Mouse (Mus musculus) thymus, postnatal 4 days (tissue): Measurements from ENCODE around the gene Hoxc6.

Experiments used
- DNase-seq: peaks from one replicate; pipeline ENCODE4 v3.0.0; 2021

The Hoxc6 gene

DNA sequence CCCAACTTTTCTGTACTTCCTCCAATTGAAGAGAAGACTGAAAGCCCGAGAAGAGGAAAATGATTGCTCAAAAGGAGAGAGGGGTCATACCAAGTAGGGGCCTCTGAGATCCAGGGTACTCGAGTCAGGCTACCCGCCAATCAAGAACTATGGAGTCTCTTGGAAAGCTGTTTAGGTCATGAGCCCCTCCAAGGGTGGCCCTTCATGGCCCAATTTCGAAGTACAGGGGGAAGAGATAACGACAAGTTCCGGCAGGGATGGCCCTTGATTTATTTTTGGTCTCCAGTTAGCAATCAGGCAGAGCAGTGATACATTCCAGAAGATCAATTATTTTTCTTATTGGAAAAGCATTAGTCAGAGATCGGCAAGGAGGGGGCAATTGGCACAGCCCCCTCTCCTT is 6.3 kb upstream of the Hoxc6 start:
- no peak for DNase-seq

DNA sequence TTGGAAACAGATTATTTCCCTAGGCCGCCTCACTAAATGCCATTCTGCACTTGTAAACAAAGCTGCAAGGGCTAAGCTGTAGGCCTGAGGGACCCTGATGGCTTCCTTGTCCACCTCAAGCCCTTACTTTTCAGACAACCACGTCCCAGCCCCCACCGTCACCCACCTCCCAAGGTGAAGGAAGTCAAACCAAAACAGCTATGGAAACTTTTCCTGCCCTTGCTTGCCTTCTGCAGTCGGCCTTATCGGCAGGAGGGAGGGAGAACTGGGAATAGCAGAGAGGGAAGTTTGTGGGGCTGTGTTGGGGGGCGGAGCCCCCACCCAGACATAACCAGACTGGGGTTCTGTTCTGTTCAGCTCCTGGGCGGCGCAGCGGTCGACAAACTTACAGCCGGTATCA is 5.9 kb upstream of the Hoxc6 start:
- DNase-seq: no peak

DNA sequence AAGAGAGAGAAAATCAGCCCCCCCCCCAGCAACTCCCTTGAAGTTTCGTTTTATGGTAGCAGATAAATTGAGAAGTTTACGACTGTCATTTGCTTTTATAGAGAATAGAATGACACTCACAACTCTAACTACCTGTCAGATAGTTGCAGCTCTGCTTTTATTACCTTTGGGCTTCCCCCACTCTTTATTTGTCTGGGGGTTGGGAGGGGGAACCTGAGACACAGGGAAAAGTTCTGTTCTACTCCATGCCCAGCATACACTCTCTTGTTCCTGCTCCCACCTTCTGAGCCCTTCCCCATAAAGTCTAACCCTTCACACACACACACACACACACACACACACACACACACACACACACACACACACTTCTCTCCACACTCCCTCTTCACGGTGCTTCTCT is 5.2 kb upstream of the Hoxc6 start:
- no peak for DNase-seq

DNA sequence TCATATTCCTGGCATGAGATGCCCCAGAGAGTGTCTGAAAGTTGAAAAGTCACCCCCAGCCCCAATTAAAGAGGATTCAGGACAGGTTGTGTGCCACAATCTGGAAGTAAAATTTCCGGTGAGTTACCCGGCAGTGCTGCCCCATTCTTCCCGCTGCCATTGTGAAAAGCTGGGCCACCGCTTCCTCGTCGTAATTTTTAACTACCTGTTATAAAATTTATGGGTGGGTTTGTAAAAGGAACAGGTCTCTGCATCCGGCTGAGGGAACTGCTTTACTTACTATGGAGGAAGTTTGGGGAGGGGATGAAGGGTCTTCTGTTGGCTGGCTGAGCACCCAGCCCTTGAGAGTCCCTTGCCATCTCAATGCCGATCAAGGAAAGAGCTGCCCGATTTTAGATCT is 1.5 kb upstream of the Hoxc6 start:
- DNase-seq: no peak

DNA sequence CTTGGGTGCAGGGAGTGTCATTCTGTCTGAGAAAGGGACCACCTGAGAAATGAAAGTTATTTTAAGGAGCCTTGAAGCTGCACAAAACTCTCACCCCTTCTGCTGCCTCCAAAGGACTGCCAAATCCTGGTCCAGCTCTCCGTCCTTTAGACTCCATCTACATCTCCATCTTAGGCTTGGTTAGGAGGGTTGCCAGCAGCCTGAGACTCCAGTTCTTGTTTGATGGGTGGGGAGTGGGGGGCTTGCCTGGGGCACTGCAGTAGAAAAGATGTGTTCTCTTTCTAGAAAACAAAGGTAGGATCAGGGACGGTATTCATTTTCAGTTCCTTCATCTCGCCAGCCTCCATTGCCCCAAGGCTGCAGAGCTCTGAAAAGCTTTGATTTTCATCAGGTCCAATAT is 626 bp upstream of the Hoxc6 start:
- DNase-seq: no peak

DNA sequence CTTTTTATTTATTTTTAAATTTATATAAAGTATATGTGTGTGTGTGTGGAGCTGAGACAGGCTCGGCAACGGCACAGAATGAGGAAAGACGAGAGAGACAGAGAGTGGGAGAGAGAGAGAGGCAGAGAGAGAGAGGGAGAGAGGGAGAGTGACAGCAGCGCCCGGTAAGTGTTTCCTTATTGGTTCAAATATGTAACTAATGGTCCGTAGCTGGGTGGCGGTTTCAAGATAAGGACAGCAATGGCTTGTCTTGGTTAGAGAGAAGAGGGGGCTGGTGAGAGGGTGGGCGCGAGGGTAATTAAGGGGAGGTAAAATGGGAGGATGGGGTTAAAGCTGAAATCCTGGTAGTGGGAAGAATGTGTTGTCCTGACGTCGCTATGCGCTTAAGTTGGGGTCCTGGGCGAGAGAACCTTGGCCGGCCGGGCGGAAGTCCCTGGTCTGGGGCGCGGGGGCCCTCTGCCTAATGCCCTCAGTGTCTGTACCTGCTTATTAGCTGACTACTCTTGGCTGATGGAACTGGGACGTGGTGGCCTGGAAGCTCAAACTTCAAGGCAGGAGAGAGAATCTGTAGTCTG is 638 bp downstream of the Hoxc6 start:
- no peak for DNase-seq

DNA sequence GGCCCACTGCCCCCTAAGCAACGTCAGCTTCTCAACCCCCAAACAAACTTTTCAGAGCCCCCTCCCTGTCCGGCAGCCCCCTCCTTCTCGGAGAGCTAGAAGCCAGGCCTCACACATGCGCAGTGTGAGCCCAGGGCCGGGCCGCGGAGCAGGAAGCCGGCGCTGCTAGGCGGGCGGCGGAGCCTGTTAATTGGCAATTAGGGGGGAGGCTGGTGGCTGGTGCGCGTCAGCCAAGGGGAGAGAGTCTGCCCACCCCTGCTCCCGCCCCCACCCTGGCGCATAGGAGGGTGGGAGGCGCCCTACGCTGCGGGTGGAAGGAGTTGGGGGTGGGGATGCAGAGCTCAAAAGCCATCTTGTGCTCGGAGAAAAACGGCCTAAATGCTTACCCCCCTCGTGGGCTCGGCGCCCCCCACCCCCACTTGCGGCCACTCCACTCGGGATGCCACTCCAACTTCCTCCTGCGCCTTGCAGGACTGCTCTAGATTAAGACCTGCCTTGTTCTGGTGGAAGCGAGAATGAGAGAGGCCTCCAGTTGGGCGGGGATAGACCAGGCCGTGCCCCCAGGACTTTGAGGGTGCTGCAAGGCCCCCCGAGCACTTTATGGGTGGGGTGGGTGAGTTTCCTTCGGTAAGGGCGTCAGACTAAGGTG is 1.2 kb downstream of the Hoxc6 start:
- DNase-seq: peak; percentile 53

DNA sequence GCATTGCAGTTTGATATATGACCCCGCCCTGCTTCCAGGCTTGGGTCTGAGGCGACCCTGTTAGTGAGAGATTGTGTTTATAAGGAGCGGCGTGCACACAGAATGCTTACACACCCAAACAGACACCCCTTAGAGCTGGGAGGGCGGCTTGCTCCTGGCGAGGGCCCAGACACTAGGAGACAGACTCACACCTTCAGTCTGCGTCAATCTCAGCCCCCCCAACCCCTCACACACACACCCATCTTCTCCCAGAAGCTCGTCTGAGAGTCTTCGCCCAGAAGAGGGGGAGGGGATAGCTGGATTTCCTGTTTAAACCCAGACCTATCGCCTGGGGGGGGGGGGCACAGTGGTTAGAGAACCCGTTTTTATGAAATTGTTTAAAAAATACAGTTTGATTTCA is 1.9 kb downstream of the Hoxc6 start:
- no peak for DNase-seq

DNA sequence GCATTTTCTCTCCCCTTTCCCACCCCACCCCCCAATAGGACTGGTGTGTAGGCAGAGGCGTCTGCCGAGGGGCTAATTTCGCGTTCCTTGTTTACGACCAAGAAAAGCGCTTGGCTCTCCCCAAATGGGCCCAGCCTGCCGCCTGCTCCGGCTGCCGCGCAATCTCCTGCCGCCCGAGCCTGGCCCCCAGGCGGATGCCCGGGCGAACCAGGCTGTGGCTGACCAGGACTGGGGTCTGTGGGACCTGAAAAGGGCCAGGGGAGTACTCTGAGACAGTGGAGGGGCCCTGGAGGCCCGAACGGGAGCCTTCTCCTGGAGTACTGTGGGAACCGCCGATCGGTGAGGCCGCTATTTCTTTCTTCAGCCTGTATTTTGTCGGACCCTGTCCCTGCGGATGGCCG is 2.4 kb downstream of the Hoxc6 start:
- no peak for DNase-seq

DNA sequence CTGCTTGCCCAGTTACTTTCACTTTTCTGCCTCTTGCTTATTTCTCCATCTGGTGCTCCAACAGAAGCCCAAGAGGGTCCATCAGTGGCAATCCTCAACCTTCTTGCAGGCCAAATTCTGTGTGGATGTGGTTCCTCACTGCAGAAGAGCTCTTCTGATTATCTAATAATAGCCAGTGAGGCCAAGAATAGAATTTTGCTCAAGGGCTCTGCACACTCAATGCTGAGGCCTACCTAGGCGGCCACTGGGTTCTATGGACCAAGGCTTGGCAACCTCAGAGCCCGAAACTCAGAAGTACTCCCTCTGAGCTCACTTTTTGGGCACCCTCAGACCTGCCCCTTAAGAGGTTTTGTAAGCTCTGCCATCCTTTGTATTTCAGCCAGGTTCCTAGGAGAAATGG is 3.3 kb downstream of the Hoxc6 start:
- no peak for DNase-seq

DNA sequence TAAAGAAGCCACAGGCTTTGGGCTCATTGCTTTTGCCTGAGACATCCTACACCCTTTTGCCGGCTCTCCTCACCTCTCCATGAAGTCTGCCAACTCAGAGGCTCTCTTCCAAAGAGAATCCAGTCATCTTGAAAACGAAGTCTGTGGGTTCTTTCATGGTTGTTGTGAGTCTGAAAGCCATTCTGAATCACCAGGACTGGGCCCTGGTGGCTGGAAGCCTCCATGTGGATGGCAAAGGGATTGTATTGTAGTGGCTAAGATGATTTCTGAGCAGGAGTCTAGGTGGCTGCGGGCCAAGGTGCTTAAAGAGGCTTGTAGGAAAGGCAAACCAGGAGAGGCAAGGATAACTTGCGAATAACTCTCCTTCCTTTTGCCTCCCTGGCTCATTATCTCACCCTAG is 4.1 kb downstream of the Hoxc6 start:
- DNase-seq: no peak

DNA sequence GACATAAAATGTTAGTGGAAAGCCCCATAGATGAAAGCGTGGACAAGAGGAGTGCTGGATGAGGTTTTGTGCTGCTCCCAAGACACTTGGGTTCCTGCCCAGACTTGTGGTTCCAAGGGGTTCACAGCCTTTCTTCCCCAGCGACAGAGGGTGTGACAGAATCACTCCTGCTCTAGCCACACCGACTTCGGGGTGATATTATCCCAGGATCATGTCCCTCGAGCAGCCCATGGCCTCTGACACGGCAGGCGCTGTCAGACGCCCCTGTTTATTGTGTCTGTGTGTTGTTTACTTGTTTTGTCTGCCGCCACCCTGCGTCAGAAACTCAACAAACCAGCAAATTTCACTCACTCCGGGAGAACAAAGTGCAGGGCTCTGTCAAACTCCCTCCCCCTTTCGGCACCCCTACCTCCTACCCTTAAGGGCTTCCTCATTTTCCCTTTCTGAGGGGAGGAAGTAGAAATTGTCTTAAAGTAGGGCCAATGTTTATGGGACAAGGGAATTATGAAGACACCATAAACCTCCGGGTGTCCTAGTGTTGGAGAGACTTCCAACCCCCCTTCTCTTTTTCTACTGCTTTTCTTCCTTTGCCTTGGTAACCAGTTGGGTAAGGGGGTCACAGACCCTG is 4.9 kb downstream of the Hoxc6 start:
- DNase-seq: no peak

DNA sequence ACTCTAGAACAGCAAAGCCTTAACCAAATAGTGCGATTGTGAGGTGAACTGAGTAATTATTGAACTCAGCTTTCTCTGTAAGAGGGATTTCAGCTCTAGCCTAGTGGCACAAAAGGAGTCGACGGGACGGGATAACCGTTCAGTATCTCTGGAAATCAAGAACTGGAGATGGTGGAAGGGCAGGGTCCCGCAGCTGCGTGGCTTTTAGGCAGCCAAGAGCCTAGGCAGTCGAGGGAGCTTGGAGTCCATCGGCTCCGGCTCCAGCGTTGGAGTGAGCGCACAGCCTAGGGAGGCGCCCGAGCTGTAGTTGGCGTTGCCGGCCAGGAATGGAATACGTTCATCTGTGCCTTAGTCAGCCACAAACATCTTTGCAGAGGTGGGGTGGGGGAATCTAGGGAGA is 7.3 kb downstream of the Hoxc6 start:
- DNase-seq: no peak

DNA sequence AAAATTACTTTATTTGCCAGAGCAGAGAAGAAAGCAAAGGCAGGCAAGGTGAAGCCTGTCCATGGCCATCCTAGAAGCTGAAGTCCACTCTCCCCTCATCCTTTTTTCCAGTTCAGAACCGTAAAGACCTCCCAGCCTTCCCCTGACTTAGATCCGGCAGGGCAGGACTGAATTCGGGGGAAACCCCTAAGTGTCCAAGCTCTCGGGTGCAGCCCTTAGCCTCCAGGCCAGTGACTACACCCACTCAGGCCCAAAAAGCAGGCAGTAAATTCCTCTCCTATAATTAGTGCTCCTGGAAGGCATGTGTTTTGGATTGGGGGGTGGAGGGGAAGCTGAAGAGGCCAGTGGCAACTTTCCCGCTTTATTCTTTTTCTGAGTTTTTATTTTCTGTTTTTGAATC is 7.7 kb downstream of the Hoxc6 start:
- no peak for DNase-seq

DNA sequence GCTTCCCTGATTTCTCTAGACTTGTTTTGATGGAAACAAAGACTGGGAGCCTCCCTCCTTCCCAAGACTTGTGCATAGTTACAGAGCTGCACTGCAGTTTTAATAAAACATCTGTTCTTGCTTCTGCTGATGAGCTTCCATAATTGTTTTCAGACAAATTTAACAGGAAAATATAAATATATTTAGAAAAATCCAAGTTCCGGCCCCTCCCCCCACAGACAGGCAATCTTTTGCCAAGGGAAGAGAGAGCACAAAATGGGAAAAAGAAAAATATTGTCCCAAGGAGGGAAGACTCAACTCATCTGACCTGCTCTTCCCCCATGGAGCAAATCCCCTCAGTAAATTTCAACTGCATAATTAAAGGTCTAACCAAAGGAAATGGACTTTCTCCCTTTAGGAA is 8.3 kb downstream of the Hoxc6 start:
- DNase-seq: no peak

DNA sequence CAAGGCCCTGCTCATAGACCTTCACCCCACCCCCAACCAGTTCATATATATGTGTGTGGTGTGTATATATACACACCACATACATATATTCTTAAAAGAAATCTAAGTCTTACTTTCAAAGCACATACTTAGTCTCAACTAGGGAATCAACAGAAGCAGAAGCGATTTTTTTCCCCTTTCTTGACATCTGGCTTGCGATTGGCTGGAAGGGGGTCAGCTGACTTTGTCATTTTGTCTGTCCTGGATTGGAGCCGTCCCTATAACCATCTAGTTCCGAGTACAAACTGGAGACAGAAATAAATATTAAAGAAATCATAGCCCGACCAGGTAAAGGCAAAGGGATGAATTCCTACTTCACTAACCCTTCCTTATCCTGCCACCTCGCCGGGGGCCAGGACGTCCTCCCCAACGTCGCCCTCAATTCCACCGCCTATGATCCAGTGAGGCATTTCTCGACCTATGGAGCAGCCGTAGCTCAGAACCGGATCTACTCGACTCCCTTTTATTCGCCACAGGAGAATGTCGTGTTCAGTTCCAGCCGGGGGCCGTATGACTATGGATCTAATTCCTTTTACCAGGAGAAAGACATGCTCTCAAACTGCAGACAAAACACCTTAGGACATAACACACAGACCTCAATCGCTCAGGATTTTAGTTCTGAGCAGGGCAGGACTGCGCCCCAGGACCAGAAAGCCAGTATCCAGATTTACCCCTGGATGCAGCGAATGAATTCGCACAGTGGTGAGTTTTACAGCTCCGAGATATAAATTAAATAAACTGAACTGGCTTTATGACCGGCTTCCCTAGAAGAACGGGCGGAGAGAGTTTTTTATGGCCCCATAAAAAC is 11.4 kb downstream of the Hoxc6 start:
- no peak for DNase-seq

DNA sequence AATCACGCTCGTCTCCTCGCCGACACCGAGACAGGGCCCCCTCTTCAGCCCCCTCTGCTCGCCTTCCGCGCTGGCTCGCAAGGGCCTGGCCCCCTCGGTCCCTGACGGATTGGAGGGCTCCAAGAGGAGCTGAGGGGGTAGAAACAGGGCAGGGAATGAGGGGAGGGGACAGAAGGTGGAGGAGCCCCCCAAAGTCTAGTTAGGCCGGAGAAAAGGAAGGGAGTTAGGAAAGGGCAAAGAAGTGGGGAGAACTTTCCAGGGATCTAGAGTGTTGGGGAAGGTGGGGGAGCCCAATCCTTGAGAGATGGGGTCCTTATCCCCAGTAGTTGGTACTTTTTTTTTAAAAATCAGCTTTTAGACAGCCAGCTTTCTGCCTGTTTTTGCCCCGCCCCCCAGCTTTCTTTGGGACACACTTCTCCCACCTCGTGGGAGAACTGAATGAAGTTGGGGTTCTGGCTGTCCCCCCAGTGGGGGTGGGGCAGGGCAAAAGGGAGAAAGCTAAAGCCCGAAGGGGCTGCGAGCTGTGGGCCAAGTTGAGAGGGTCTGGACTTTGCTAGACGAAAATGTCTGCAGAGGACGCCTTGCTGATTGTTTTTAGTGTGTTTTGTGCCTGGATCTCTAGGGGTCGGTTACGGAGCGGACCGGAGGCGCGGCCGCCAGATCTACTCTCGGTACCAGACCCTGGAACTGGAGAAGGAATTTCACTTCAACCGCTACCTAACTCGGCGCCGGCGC is 12.2 kb downstream of the Hoxc6 start:
- no peak for DNase-seq

DNA sequence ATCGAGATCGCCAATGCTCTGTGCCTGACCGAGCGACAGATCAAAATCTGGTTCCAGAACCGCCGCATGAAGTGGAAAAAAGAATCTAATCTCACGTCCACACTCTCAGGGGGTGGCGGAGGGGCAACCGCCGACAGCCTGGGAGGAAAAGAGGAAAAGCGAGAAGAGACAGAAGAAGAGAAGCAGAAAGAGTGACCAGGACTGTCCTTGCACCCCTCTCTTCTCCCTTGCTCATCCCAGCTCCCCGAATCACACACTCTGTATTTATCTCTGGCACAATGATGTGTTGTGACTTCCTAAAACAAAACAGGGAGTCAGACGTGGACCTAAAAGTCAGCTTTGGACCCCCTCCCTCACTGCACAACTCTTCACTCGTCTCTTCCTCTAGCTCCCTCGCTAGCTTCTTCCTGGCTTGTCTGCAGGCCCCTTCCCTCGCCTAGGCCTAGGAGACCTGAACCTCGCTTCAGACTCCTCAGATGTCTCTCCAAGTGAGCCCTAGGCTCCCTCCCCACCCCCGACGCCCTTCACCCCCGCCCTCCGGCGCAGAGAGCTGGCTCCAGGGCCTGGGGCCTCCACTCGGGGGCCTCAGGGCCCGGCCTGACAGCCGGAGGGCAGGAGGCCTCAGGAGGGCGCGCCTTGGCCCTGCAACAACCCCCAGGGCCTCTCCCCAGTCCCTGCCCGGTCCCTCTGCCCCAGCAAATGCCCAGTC is 12.9 kb downstream of the Hoxc6 start:
- DNase-seq: no peak

DNA sequence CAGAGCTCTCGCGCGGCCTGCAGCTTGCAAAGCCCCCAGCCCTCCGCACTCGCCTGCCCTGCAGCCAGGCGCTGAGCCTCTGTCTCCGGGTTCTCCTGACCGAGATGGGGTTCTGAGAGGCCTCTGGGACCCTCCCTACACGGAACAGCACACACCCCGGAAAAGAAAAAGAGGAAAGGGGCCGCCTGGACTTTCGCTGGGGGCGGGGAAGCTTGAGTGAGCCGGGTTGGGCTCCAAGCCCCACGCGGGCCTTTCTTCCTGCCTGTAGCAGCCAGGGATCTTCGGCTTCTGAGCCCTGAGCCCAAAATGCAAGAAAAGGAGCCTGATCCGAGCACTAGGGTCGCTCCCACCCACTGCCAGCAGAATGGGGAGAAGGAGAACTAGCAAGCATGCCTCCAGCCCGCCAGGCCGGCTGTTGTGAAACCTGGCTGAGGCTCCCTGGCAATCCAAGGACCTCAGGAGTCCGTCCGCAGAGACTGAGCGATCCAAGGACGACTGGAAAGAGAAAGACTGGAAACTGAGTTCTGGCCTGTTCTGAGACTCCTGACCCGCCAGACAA is 13.9 kb downstream of the Hoxc6 start:
- no peak for DNase-seq

DNA sequence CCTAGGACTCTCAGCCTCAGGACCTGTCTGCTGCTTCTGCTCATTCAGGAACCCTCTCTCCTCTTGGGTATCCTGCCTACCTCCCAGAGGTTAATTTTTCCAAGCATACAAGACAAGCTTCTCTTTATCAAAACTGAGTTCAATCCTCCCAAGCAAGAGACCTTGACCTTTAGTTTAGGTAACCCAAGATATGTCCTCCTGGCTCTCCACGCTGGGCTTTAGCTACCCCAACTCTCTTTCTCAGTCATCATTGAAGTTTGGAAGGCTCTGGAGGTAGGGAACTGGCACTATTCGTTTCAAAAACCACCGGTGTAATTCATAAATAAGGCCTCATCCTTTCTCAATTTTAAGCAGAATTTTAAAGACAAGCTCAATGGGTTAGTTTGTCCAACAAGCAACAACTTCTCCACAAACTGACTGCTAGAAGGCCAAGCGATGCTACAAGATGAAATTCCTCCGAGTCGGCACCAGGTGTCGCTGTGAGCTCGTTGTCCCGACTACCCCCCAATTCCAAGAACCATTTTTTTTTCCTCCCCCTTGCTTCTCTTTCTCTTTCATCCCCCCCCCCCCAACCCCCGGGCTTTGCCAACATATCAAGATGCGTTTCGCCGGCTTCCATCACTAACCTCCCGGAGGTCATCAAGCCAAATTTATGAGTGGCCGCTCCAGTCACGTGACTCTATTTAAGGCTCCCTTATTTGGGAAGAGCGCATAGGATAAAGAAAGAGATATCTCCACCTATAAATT is 15.4 kb downstream of the Hoxc6 start:
- peak; percentile 60 for DNase-seq
